Mouse (Mus musculus): ENCODE results near the gene Iqschfp.

DNA sequence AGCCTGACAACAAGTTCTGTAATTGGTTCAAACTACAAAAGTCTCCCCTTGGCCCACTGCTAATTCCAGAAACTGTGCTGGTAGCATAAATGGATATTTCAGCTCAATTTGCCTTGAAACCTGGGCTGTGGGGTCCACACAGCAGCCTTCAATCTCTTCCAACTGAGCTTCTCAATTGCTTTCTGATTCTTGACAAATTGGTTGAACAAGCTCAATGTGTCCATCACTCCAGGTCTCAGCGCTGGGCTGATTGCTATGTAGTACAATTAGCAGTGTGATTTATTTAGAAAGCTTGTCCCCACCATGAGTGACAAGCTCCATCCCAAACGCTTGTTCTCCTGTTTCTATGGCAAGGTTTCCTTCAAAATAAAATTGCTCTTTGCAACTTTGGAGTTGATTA, 542.9 kb downstream of the Iqschfp start:
- no peak for TF ChIP-seq CTCF (IDR thresholded peaks at IDR 0.05; ENCODE audit: borderline replicate concordance, control insufficient read depth, extremely low read depth, insufficient read depth, low read length, poor library complexity)
- no peak for TF ChIP-seq POLR2A (IDR thresholded peaks at IDR 0.05; ENCODE audit: control insufficient read depth, extremely low read depth, insufficient read depth, low read length, poor library complexity)

Data from thymus, adult 2 months (tissue).